Mouse (Mus musculus) E14TG2a.4 (cell line): ENCODE data around the gene Grm8.

ENCODE experiments used
- H3K27me3 ChIP-seq: 2 replicates; pipeline ENCODE4 v1.6.1; 2014; ENCODE audit warnings: low read length, control low read depth; ENCODE audit not compliant: insufficient read depth
- H3K36me3 ChIP-seq: 2 replicates; pipeline ENCODE4 v1.6.1; 2014; ENCODE audit warnings: low read length, control low read depth; ENCODE audit not compliant: insufficient read depth
- H3K4me1 ChIP-seq: replicated peaks from 2 replicates; pipeline ENCODE4 v1.6.1; 2014; ENCODE audit warnings: low read depth, low read length, control low read depth
- H3K4me3 ChIP-seq: replicated peaks from 2 replicates; pipeline ENCODE4 v1.5.1; 2014; ENCODE audit warnings: mild to moderate bottlenecking, low read length
- H3K9me3 ChIP-seq: 2 replicates; pipeline ENCODE4 v1.6.1; 2014; ENCODE audit warnings: low read length, control low read depth
- CTCF ChIP-seq: conservative IDR thresholded peaks from 2 replicates; pipeline ENCODE4 v1.5.1; 2014; ENCODE audit warnings: low read length
- NANOG ChIP-seq: IDR thresholded peaks from 2 replicates; pipeline ENCODE4 v1.6.1; 2014; ENCODE audit warnings: borderline replicate concordance, low read length, mixed read lengths
- POU5F1 ChIP-seq: IDR thresholded peaks from 2 replicates; pipeline ENCODE4 v1.6.1; 2014; ENCODE audit warnings: low read length, borderline replicate concordance

Gene Grm8

DNA sequence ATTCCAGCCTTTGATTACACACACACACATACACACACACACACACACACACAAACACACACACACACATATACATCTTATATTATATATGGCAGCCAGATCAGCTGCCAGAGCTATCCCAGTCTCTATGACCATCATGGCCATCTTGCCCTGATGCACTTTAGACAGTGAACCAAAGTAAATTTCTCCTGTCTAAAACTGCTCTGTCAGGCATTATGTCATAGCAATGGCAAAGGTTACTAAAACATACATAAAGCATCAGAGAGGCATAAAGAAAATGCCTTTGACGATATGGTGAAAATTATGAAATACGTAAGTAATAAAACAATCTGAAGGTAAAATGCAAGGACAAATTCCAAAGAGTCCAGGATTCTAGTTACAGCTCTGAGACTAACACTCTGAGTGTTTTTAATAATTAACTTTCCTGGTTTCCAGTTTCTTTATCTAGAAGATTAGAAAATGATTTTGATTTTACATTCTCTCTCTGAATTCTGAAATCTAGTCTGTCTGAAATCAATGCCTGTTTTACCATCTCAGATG lies 381.6 kb downstream of the Grm8 start:
- Histone ChIP-seq H3K4me1 (no peaks in the 10 kb centered on the region), H3K27me3 (no peaks in the 10 kb centered on the region)
- no peak for TF ChIP-seq CTCF
- TF ChIP-seq NANOG, result no peak
- no peak for TF ChIP-seq POU5F1

DNA sequence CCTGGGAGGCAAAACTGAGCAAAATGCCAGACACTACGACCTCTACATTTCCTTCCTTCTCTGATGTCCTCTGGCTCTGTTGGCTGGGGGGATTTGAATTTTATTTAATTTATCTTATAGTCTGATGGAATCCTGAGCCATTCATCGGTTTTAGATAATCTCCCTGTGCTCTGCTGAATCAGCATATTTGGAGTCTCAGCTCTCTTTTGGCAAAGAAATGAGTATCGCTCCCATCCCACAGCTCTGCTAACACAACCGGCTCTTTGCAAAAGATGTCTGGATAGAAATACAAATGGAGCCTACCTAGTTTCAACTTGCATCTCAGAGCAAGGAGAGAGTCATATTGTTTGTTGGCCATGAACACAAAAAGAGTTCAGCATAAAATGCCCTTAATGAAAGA lies 388.5 kb downstream of the Grm8 start:
- no peaks in the 10 kb centered on the region for H3K27me3 ChIP-seq
- no peak for TF ChIP-seq NANOG
- H3K4me3 ChIP-seq, result no peak overlapping the region
- no peaks in the 10 kb centered on the region for H3K36me3 ChIP-seq
- H3K4me1 ChIP-seq, result no peaks in the 10 kb centered on the region
- H3K9me3 ChIP-seq, result no peaks in the 10 kb centered on the region

More for the DNA sequence above, 381.6 kb downstream of the Grm8 start:
- Histone ChIP-seq H3K4me3 (no peak overlapping the region), H3K9me3 (no peaks in the 10 kb centered on the region), H3K36me3 (no peaks in the 10 kb centered on the region)

DNA sequence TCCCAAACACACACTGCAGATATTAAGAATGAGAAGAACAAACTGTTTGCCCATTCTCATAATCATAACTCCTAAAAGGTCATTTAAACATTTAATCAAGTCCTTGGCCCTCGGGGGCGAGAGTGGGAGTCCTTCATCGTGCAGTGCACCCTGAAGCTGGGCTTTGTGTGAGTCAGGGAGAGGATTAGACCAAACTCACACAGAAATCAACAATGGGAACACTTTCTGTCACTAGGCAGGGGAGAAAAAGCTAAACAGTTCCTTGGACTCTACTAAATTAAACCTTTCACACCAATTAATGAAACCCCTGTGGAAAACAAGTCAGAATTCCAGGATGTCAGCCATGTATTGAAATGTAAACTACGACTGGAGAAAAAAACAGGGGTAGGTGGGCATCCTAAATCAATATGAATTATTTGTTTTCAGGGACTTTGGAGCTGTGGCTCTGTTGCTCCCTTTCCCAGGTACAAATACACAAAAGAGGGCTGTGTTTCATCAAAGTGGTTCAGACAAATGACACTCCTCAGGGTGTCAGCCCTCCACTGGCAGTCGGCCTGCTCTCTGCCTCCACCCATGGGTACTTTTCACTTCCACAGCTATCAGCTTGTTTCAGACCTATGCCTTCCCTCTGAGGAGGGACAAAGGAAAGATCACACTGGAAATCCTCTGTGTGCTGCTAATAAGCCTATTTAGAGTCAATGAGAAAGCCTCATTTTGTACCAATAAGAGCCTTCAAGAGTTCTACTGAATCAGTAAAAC lies 389.1 kb downstream of the Grm8 start:
- TF ChIP-seq POU5F1 (no peak), CTCF (no peak), NANOG (no peak)
- no peaks in the 10 kb centered on the region for H3K36me3 ChIP-seq
- no peaks in the 10 kb centered on the region for H3K27me3 ChIP-seq
- no peaks in the 10 kb centered on the region for H3K4me1 ChIP-seq
- no peaks in the 10 kb centered on the region for H3K9me3 ChIP-seq
- H3K4me3 ChIP-seq, result no peak overlapping the region

GRCm38 (mm10) chr6:27689382-27689781 lies 445.6 kb downstream of the Grm8 start:
- Histone ChIP-seq H3K9me3 (no peaks in the 10 kb centered on the region), H3K27me3 (no peaks in the 10 kb centered on the region), H3K4me1 (no peaks in the 10 kb centered on the region), H3K36me3 (no peaks in the 10 kb centered on the region), H3K4me3 (no peak overlapping the region)
- TF ChIP-seq NANOG (no peak), CTCF (no peak), POU5F1 (no peak)

DNA sequence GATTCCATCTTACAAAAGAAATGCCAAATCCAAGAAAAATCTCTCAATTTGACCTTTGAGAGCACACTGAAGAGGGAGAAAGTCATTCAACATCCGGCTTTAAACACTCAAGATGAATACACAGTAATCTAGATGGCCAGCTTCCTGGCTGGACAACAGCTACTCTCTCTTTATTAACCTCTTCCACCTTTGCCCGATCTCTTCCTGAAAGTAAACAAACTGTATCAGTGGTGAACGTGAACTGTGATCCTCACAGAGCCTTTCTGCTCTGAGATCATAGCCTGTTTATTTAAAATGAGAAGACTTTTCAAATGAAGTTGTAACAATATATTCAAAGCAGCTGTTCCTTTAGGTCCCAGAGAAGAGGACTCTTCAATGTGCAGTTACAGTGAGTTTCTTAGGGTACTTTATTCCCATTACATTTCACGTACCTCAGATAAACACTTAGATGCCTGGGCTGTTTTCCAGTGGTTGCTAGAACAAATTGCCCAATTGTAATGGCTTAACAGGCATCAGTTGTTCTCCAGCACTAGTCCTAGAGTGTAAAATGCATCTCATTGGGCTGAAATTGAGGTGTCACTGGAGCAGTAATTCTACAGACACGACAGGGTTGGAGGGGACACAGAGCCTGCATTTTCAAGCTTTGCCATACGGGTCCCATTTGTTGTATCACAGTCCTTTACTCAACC lies 473.1 kb downstream of the Grm8 start:
- H3K36me3 ChIP-seq, result no peaks in the 10 kb centered on the region
- H3K27me3 ChIP-seq, result no peaks in the 10 kb centered on the region
- no peaks in the 10 kb centered on the region for H3K4me1 ChIP-seq
- TF ChIP-seq CTCF, result no peak
- TF ChIP-seq NANOG, result no peak
- no peak for TF ChIP-seq POU5F1
- H3K9me3 ChIP-seq, result no peaks in the 10 kb centered on the region
- H3K4me3 ChIP-seq, result no peak overlapping the region

GRCm38 (mm10) chr6:27657520-27657919 lies 477.5 kb downstream of the Grm8 start:
- no peak overlapping the region for H3K4me3 ChIP-seq

GRCm38 (mm10) chr6:27646503-27646902 lies 488.5 kb downstream of the Grm8 start:
- H3K9me3 ChIP-seq, result no peaks in the 10 kb centered on the region
- TF ChIP-seq NANOG, result no peak
- no peak for TF ChIP-seq POU5F1
- TF ChIP-seq CTCF, result no peak
- H3K27me3 ChIP-seq, result no peaks in the 10 kb centered on the region
- no peak overlapping the region for H3K4me3 ChIP-seq
- no peaks in the 10 kb centered on the region for H3K4me1 ChIP-seq
- H3K36me3 ChIP-seq, result no peaks in the 10 kb centered on the region

More at GRCm38 (mm10) chr6:27657520-27657919, 477.5 kb downstream of the Grm8 start:
- Histone ChIP-seq H3K9me3 (peaks cover 3% of the 10 kb centered on the region; the same call in 1 of the 2 replicates), H3K36me3 (no peaks in the 10 kb centered on the region), H3K27me3 (no peaks in the 10 kb centered on the region), H3K4me1 (no peaks in the 10 kb centered on the region)
- TF ChIP-seq POU5F1, result no peak
- TF ChIP-seq NANOG, result no peak
- TF ChIP-seq CTCF, result peak; percentile 76

DNA sequence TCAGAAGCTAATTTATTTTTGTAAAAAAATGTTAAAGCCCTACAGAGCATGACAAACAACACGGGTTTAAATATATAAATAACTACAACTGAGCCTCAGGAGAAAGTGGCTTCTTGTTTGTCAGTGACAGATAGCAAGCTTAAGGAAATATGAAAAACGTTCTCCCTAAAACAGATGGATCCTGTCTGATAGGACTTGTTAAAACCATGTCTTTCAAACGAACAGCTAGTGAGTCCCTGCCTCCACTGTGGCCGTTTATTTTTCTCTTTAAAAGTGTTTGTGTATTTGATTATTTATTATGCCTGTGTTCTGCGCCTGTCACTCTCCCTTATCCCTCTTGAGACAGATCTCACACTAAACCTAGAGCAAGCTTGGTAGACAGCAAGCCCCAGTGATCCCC lies 489.9 kb downstream of the Grm8 start:
- Histone ChIP-seq H3K27me3 (no peaks in the 10 kb centered on the region), H3K36me3 (no peaks in the 10 kb centered on the region), H3K9me3 (no peaks in the 10 kb centered on the region), H3K4me1 (no peaks in the 10 kb centered on the region), H3K4me3 (no peak overlapping the region)
- TF ChIP-seq CTCF, result no peak
- TF ChIP-seq POU5F1, result no peak
- no peak for TF ChIP-seq NANOG
